Mouse (Mus musculus) spleen, embryonic (tissue): ENCODE measurements around the gene Olfr1087.
"Not testable (repeated sequence)": the region's sequence is repeated elsewhere in the genome, so short reads cannot be mapped to it uniquely, and the experiment has no call there.

ENCODE experiments used
- CTCF ChIA-PET: fragments of 350-600 bp; sonication (Branson Sonifier 250); formaldehyde crosslinking; loops from one replicate; lab custom pipeline; 2022; lab: Charles Lee

Gene Olfr1087

DNA sequence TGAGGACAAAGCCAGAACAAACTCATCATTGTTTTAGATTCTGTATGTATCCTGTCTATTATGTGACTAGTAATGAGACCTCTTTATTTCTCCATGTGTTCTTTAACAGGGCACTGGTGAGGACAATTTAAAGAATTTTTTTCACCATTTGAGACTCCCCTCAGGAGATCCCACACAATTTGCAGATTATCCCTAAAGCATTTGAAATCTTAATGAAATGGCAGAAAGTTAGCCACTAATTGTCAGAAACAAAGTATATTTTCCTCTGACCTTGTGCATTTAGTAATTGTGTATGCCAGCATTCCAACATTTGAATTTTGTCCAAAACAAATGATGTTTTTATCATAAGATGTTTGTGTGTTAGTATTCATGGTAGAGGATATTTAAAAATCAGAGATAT is at the start of gene Olfr1087:
TSS of gene Olfr1087 (minus strand) at position 101 of the 400 bp plus-strand sequence.
- CTCF ChIA-PET, result no interaction called here

- CTCF ChIA-PET, result no interaction called here
Measured at GRCm38 (mm10) chr2:86733601-86734000, 35.4 kb upstream of the Olfr1087 start, which contains the start of gene Olfr1089. Gene Olfr1089 (minus strand): TSS chr2:86733701.

DNA sequence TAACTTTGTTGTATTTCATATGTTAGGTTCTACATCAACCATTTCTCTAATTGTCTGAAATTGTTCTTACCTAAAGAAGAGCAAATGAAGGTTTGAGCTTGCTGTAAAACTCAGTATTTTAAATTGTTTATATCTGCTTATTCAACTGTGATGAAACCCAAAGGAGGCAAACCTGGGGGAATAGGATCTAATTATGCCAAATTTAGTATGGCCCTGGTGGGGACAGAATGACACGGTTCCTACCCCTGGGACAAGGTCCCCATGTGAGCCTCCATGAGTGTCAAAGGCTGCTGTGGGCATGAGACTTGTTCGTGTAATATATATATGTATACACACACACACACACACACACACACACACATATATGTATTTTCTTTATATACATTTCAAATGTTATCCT is 18.2 kb downstream of the Olfr1087 start, which contains the start of gene Olfr1086:
TSS of gene Olfr1086 (minus strand) at position 101 of the 400 bp plus-strand sequence.
- CTCF ChIA-PET, result no interaction called here

DNA sequence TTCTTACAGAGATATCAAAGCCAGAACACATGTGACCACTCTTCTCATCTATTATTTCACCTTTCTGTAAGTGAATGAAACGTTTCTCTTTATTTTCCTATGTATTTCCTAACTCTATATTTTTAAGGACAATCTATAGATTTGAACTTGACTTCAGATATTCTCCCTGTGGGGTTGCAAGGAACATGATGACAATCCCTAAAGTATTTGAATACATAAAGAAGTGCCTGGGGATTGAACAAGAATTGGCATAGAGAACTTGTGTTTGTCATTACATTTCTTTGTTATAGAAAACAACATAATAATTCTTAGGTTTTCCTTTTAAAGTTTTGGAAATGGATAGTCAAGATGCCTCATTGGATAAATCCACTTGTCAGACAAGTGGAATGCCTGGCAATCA is 36.3 kb downstream of the Olfr1087 start, which contains the start of gene Olfr1085:
TSS of gene Olfr1085 (minus strand) at position 101 of the 400 bp plus-strand sequence.
- CTCF ChIA-PET, result no interaction called here

GRCm38 (mm10) chr2:86639625-86640024 is 58.6 kb downstream of the Olfr1087 start, which contains the start of gene Olfr1084:
Gene Olfr1084 (minus strand): TSS chr2:86639725.
- CTCF ChIA-PET, result not testable (repeated sequence)
